Mouse (Mus musculus) G1E (cell line): ENCODE results near the gene Kcnk5.

Experiments used
- CTCF ChIP-seq: IDR thresholded peaks from 2 replicates; pipeline ENCODE4 v1.5.1; 2012; ENCODE audit warnings: low read depth, low read length, inconsistent platforms, mixed read lengths
- GATA2 ChIP-seq: IDR thresholded peaks from 2 replicates; pipeline ENCODE4 v1.6.1; 2012; ENCODE audit warnings: low read depth, low read length, inconsistent platforms, borderline replicate concordance

GRCm38 (mm10) chr14:20215826-20216225 lies 34.2 kb upstream of the Kcnk5 start:
- TF ChIP-seq CTCF (no peak), GATA2 (no peak)
